Mouse (Mus musculus) heart, postnatal 0 days (tissue): ENCODE measurements around the gene Shroom1.

Experiments
- CTCF ChIP-seq: IDR thresholded peaks from 2 replicates; pipeline ENCODE4 v1.5.1; 2016; ENCODE audit warnings: antibody characterized with exemption, control low read depth, low read depth
- EP300 ChIP-seq: IDR thresholded peaks from 2 replicates; pipeline ENCODE4 v1.6.1; 2016; ENCODE audit warnings: antibody characterized with exemption, low read depth

GRCm38 (mm10) chr11:53469294-53469967 is 12.4 kb downstream of the Shroom1 start:
- TF ChIP-seq CTCF: no peak
- TF ChIP-seq EP300: no peak
